Mouse (Mus musculus): ENCODE measurements at regions not wholly inside any gene's neighbourhood (a gene's known extent, or its start where the extent isn't known, plus 50 kb on each side); places are given as distances from the start of the nearest gene placed in this dataset.

GRCm38 (mm10) chr7:111882991-111883390 is 103.2 kb upstream of the Galnt18 start:
- TF ChIP-seq CTCF (IDR thresholded peaks at IDR 0.05; ENCODE audit: low read depth) (no peak), EP300 (IDR thresholded peaks at IDR 0.05; ENCODE audit: low read depth) (no peak)

Measured in heart, postnatal 0 days (tissue).